Mouse (Mus musculus) cortical plate, adult 2 months (tissue): ENCODE data around the gene Kansl1.

Experiments
- CTCF ChIP-seq: fragments of 200-500 bp; IDR thresholded peaks from 2 replicates; pipeline ENCODE4 v1.5.1; 2011; ENCODE audit warnings: mild to moderate bottlenecking, control low read depth, low read length; ENCODE audit not compliant: insufficient read depth; ENCODE audit errors: extremely low read depth
- POLR2A ChIP-seq: fragments of 200-500 bp; IDR thresholded peaks from 2 replicates; pipeline ENCODE4 v1.6.1; 2011; ENCODE audit warnings: mild to moderate bottlenecking, low read length, control low read depth; ENCODE audit not compliant: insufficient read depth; ENCODE audit errors: extremely low read depth

DNA sequence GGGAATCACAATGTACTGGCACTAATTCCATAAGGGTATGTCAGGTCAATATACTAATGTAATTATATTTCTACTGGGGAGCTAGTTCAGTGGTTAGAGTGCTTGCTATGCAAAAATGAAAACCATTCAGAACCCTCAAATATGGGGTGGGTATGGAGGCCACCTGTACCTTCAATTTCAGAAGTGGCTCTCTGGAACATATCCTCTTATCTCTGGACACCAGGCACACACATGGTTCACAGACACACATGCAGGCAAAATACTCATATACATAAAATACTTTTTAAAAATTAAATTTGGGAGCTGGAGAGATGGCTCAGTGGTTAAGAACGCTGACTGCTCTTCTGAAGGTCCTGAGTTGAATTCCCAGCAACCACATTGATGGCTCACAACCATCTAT is 16.0 kb downstream of the Kansl1 start:
- TF ChIP-seq POLR2A = no peak
- TF ChIP-seq CTCF = no peak
